Mouse (Mus musculus): ENCODE measurements around the gene 4930404N11Rik.

The 4930404N11Rik gene

DNA sequence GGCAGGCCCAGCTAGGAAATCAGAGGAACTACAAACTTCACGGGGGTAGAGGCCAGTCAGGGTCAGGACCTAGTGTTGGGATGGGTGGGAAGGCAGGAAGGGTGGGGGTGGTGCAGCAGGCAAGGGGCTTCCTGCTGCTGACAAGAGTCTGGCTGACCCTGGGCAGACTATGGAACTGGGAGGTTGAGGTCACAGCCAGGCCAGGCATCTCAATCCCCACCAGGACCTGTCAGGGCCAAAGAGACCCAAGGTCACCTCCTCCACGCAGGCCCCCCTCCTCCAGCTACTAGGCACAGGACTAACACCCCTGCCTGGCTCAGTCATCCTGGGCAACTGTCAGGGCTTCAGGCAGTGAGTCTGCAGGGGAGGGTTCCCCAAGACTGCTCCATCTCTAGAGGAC is 37.7 kb downstream of the 4930404N11Rik start:
- DNase-seq = no peak

DNA sequence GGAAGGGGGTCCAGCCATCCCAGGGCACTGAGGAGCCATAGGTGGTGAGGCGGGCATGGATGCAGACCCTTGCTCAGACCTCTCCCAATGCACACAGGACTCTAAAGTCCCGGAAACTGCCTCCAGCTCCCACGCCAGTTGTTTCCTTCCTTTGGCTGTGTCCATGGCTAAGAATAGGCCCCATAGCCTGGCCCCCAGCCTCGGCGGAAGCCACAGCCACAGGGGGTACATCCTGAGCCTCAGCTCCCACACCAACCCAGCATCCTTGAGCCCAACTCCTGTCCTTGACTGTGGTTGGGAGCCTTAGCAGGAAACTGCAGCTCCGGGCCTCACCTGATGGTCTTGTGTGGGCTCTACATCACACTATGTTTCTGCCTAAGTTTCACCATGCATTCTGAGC is 38.8 kb downstream of the 4930404N11Rik start:
- peak; percentile 58 for DNase-seq

DNA sequence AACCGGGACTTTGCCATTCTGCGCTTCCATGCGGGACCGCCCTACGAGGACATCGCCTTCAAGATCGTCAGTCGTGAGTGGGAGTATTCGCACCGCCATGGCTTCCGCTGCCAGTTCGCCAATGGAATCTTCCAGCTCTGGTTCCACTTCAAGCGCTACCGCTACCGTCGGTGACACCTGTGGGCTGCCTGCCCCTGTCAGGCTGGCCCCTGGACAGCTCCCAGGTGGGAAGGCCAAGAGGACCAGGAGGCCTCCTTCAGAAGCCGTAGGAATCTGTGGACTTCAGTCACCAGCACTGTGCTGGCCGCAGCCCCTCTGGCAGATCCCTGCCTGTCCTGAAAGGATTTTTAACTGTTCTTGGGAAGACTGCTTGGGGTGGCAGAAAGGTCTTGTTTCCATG is 39.8 kb downstream of the 4930404N11Rik start:
- DNase-seq = no peak

DNA sequence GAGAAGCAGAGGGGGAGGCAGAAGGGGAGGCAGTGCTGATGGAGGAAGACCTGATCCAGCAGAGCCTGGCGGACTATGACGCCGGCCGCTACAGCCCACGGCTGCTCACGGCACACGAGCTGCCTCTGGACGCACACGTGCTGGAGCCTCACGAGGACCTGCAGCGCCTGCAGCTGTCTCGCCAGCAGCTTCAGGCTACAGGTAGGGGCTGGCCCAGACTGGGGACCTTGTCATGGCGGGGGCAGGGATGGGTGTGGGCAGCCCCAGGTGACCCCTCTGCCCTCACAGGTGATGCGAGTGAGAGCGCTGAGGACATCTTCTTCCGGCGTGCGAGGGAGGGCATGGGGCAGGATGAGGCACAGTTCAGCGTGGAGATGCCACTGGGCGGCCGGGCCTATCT is 40.4 kb downstream of the 4930404N11Rik start:
- DNase-seq = no peak

DNA sequence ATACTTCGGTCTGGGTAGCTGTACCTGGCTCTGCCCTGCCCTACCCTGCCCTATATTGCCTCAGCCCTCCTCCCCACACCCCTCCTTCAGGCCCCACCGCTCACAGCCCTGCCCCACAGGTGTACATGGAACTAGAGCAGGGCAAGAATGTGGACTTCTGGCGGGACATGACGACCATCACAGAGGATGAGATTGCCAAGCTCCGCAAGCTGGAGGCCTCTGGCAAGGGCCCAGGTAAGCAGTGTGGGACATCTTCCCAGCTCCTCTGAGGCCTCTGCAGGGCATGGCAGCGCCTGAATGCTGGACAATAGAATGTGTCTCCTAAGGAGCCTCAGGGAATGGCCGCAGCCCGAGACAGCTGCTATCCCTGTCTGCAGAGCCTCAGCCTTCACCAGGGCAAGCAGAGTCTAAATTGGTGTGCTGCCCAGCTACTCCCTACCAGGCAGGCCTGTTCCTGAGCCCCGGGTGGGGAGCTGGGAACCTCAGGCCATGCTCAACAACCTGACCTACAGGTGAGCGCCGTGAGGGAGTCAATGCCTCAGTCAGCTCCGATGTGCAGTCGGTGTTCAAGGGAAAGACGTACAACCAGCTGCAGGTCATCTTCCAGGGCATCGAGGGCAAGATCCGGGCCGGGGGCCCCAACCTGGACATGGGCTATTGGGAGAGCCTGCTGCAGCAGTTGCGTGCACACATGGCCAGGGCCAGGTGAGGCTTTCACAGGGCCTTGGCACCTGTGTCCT is 41.7 kb downstream of the 4930404N11Rik start:
- no peak for DNase-seq

DNA sequence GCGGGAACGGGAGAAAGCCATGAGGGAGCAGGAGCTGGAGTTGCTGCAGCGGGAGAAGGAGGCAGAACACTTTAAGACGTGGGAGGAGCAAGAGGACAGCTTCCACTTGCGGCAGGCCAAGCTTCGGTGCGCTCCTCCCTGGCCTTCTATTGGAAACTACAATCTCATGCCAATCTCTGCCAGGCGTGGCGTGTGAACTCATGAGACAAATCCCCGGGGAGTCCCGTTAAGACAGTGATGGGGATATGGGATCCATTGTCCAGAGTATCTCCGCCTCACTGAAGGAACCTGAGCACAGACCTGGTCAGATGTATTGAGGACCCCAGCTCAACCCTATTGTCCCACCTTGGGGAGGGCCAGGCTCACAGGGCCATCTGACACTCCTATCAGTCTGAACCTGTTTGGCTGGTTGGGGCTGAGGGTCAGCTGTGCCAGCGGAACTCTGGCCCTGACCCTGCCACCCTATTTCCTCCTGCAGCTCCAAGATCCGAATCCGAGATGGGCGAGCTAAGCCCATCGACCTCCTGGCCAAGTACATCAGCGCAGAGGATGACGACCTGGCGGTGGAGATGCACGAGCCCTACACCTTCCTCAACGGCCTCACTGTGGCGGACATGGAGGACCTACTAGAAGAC is 42.4 kb downstream of the 4930404N11Rik start:
- no peak for DNase-seq

DNA sequence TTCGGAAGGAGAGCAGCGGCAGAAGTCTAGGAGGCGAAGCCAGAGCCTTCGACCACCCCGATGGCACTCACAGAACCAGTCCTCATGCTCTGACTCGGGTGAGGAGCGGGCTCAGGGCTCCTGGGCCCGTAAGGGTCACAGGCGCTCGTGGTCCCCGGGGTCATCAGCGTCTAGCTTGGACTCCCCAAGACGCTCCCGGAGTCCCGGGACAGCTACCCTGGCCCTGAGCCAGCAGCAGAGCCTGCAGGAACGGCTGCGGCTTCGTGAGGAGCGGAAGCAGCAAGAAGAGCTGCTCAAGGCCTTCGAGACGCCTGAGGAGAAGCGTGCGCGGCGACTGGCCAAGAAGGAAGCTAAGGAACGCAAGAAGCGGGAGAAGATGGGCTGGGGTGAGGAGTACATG is 43.2 kb downstream of the 4930404N11Rik start:
- no peak for DNase-seq

DNA sequence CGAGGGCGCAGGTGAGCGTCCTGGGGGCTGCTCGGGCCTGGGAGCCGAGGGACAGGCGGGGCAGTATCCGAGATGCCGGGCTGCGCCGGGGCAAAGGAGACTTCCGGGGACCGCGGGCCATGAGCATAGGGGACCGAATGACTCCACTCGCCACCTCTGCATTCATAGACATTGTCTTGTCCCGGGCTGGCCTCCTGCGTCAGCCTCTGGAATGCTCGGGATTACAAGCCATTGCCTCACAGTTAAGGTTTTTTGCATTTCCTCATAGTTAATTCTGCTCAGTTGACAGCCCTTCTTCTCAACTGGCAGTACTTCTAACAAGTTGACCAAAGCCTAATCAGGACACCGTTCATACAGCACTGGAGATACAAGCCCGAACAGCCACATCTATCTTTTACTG is 44.2 kb downstream of the 4930404N11Rik start:
- DNase-seq = no peak

DNA sequence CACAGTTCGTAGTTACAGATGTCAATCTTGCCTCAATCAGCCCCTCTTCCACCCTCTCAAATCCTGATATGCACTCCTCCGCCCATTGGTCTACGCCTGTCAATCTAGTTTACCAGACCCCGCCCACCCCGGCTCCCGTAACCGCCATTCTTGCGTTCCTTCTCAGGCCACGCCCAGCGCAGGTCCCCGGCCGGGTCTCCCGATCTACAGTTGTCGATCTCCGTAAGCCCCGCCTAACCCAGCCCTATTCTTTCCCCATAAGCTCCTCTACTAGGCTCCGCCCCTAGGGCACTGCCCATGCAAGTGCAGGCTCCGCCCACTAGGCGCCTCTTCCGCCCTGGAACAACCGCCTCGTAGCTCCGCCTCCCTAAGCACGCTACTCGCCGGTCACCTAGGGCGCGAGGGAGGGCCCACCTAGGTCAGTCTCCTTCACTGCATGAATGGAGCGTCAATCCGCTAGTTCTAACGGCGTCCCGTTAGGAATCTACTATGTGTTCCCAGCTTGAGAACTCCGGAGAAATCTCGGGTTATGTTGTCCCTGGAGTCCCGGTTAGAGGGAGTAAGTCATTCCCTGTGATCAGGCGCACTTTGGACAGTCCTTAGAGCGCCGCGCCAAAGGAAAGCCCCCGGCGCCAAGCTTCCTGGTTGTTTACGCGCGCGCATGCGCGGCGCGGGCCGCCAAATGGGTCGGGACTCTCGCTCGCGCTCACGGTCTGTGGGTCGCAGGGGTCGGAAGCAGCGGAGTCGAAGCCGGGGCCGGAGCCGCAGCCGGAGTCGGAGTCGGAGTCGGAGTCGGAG is 44.9 kb downstream of the 4930404N11Rik start, which contains the start of gene Cactin:
Cactin (plus strand) TSS at position 554 of the 798 bp plus-strand sequence.
- DNase-seq = peak; percentile 100

DNA sequence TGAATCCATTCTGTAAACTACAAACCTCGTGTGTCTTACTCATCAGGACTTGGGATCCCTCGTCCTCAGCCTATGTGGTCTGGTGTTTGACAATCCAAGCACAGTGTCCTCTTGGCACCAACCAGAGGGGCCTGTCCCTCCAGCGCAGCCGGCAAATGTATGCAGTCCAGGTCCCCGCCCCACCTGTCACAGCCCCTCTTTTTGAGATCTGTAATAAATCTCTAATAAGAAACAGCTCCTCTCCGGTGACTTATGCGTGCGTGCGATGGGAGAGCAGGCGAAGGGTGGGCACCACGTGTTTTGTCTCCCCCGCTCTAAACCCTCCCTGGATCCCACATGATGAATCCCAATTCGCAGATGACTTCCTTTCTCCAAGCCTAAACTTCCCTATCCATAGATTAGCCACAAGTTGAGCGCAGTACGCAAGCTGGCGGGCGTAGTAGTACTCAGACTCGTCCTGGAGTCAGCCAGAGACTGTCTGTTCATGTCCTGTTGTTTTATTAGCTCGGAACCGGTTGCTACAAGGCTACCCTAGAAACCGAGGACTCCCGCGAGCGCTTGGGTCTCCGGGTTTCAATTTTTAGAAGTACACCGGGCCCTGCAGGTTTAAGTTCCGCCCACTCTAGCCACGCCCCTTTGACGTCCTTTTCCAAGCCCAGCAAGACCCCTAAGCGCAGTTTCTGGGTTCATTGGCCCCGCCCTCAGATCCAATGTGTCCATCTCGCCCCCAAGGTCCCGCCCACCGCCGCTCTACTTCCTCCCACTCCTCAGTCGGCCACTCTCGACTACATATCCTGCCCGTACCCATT is 45.7 kb downstream of the 4930404N11Rik start:
- DNase-seq = peak; percentile 96

DNA sequence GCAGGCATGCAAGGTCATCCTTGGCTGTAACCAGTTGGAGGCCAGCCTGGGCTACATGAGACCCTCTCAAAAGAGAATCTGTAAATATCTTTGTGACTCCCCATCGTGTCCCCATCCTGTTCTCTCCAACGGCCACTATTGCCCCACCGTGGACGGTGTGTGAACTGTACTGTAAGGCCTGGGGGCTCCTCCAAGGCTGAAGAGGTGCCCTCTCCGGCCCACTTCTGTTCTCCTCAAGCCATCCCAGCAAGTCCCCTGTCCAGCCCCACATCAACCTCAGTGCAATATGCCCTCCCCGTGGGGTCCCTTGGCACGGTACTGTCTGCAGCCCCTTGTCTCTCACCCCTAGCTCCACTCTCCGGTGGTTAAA is 46.3 kb downstream of the 4930404N11Rik start:
- DNase-seq = no peak

DNA sequence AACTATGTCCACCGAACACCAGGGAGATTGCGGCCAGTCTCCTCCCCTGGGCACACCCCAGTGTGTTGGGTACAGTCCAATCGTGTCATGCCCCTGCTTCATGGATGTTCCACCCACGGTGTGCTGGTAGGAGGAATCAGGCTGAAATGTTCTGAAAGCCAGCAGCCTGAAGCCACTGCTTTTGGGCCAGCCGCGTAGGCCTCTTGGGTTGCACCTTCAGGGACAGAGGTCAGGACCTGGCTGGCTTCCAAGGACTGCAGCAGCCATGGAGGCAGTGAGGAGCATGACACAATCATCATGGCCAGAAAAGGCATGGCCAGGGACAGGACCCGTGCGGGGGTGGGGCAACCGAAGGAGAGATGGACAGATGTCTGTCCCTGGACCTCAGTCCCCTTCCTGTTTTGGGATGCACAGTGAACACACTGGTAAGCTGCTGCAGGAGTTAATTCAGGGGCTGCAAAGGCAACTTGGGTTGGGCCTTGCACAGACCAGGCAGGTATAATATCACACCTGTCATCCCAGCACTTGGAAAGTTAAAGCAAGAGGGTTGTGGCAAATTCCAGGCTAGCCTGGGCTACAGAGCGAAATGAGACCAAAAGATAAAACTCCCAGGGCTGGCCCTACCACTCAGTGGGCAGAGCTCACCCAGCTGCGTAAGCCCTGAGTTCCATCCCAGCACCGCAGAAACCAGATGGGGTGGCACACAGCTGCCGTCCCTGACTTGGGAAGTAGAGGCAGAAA is 46.9 kb downstream of the 4930404N11Rik start:
- DNase-seq = peak; percentile 43

DNA sequence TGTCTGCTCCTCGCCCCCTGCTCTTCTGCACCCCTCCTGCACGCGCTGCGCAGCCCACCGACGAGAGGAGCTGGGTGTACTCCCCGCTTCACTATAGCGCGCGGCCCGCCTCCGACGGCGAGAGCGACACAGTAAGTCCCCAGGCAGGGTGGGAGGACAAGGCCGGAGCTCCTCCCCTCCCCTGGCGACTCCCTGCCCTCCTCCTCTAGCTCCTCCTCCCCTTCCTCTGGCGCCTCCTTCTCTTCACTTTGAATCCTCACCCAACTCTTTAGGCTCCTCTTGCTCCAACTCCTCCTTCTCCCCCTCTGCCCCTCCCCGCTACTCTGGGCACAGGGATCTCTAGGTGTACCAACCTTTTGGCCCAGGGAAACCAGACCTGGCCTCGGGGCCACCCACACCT is 48.3 kb downstream of the 4930404N11Rik start:
- peak; percentile 69 for DNase-seq

DNA sequence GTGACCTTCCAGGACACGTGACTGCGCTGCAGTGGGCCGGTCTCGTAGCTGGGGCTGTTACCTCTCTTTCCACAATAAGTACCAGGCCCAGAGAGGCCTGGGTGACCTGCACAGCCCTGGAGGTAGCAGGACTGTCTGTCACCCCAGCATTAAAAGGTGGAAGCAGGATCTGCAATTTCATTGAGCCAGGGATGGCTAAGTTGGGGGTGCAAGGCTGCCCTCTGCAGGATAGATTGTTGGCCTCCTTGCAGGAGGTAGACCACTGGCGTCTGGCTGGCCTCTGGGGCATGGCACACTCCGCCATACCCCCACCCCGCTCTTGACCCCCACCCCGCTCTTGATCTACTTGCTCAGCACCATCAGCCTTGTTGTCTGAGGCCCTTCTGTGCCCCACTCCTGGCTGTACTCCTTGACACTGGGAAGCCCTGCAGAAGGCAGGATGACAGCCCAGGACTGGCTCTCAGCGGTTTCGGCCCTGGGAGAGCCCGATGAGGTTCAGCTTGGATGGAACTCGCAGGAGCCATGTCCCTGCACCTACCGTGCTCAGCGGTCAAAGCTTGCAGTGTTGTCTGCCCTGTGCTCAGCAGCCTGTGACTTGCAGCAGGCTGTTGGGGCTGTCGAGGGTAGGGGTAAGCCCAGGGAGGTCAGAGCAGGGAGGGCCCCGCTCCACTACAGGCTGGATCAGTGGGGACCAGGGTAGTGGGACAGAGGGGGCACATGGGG is 49.1 kb downstream of the 4930404N11Rik start:
- DNase-seq = peak; percentile 52

DNA sequence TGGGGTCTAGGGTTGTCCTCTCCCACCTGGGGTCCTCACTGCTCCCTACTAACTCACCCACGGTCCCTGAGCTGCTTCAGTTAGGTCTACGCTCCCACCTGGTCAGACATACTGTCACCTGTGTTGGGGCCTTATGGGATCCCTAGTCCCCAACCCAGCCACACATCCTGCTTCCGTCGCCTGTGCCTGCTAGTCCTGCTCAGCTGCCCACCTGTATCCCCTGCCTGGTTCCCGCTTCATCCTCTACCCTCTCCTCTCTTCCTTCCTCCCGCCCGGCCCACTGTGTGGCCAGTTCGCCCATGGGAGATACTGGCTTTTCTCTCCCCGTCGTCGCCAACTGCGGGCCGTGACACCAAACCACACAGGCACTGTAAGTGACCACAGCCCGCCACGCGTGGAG is 50.0 kb downstream of the 4930404N11Rik start:
- DNase-seq = no peak

DNA sequence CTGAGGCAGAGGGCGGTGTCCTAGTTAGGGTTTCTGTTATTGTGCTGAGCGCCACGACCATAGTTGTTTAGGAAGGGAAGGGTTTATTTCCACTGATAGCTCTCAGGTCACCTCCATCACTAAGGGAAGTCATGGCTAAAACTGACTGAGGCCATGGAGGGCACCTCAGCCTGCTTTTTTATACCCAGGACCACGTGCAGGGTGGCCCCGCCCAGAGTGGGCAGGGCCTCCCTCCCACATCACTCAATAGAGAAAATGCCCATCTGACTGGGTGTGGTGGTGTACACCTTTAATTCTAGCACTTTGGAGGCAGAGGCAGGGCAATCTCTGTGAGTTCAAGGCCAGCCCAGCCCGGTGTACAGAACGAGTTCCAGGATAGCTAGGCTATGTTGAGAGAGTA is 51.4 kb downstream of the 4930404N11Rik start:
- no peak for DNase-seq

DNA sequence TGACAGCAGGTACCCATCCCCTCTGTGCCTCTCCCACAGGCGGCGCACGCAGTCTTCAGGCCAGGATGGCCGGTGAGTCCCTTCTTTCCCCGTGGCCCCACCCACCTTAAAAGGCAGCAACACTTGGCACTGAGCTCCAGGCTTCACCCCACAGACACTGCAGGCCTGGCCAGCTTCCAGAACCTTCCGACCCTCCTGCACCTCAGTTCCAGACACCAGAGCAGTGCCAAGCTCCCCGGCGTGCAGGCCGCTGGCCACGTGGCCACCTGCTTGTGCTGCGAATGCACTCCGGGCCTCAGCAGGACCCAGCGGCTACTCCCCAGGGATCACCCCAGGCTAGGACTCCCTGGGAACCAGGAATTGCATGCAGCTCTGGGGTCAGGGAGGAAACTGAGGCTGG is 52.0 kb downstream of the 4930404N11Rik start:
- no peak for DNase-seq

Measured in lung, postnatal 14 days (tissue).